16 mouse cellular contexts compared by ENCODE assay signal in the genomic region with DNA sequence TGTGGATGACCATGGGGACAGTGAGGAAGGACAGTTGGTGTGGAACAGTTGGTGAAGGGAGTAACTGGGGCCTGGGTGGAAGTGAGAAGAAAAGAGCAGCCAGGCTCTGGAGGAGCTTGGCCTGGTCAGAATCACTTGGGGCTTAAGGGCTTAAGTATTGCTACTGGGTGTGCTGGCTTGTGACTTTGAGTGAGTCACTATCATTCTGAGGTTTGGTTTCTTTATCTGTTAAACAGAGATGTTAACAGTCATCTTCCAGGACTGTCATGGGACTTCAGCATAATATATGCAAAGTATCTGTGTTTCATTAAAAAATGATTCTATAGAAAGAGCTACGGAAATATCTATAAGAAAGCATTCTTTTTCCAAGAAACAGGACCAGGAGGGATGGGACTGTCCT. TPM values are rescaled to one million over a fixed set of nuclear protein-coding genes. Genes with fewer than 3 reads are reported as not detected.
DNase-seq lines count a peak whose midpoint lies in the region; ATAC-seq and TF ChIP-seq lines count a peak whose summit lies in the region.
"Had no signal": no experiment of that assay in that cellular context is flagged by ENCODE, and none has a peak within 500 bp of the region (broad histone marks: within the 10 kb centered on the region; RNA-seq: fewer than 3 reads in every experiment).

No protein-coding gene starts in this region.

- DNase-seq in heart, postnatal 14 days, result no peak
- DNase-seq in lung, embryonic 14.5 days, result no peak
- no peak for DNase-seq in lung, postnatal 10 days
- DNase-seq in Patski (ENCODE audit: low read depth, low spot score), result no peak
- DNase-seq in urinary bladder, adult 2 months (ENCODE audit: low spot score), result no peak
- DNase-seq in right cerebral cortex, postnatal 36 days (ENCODE audit: low spot score in 2 of 2), result no peak
- DNase-seq: adrenal gland, postnatal 14 days; cerebellum, postnatal 36 days had no signal

- H3K4me3 ChIP-seq in heart, embryonic 15.5 days, result no peak overlapping the region
- no peak overlapping the region for H3K4me3 ChIP-seq in lung, embryonic 14.5 days (ENCODE audit: low read depth, low read length)
- H3K4me3 ChIP-seq in liver, embryonic 12.5 days, result no peak overlapping the region
- H3K4me3 ChIP-seq: embryonic facial prominence, embryonic 15.5 days; forebrain, embryonic 15.5 days; hindbrain, embryonic 15.5 days had no signal

- H3K4me1 ChIP-seq in heart, embryonic 15.5 days (replicated peaks), result peaks cover 6% of the 10 kb centered on the region
- H3K4me1 ChIP-seq in lung, embryonic 14.5 days (ENCODE audit: insufficient read depth), result no peaks in the 10 kb centered on the region
- peaks cover 73% of the 10 kb centered on the region for H3K4me1 ChIP-seq in liver, embryonic 12.5 days
- H3K4me1 ChIP-seq: embryonic facial prominence, embryonic 15.5 days had no signal

- H3K9me3 ChIP-seq in heart, embryonic 15.5 days (replicated peaks), result no peaks in the 10 kb centered on the region
- H3K9me3 ChIP-seq in lung, embryonic 14.5 days (ENCODE audit: low read depth, low read length), result no peaks in the 10 kb centered on the region
- no peaks in the 10 kb centered on the region for H3K9me3 ChIP-seq in liver, embryonic 12.5 days (replicated peaks)
- H3K9me3 ChIP-seq: embryonic facial prominence, embryonic 15.5 days; forebrain, embryonic 15.5 days; hindbrain, embryonic 15.5 days had no signal

- H3K27me3 ChIP-seq in heart, embryonic 15.5 days, result peaks cover 11% of the 10 kb centered on the region
- H3K27me3 ChIP-seq in lung, embryonic 14.5 days (ENCODE audit: insufficient read depth, low read length), result no peaks in the 10 kb centered on the region
- no peaks in the 10 kb centered on the region for H3K27me3 ChIP-seq in Patski
- no peaks in the 10 kb centered on the region for H3K27me3 ChIP-seq in liver, embryonic 12.5 days (replicated peaks)
- H3K27me3 ChIP-seq: forebrain, embryonic 15.5 days; hindbrain, embryonic 15.5 days had no signal

- H3K36me3 ChIP-seq in heart, embryonic 15.5 days, result no peaks in the 10 kb centered on the region
- no peaks in the 10 kb centered on the region for H3K36me3 ChIP-seq in lung, embryonic 14.5 days (ENCODE audit: insufficient read depth)
- H3K36me3 ChIP-seq in liver, embryonic 12.5 days, result peaks cover 16% of the 10 kb centered on the region
- H3K36me3 ChIP-seq: embryonic facial prominence, embryonic 15.5 days; forebrain, embryonic 15.5 days; hindbrain, embryonic 15.5 days had no signal

- in situ Hi-C loops in Patski (cut with MboI; ENCODE audit: low pct_unique_long_range_greater_than_20kb), result no loop called here

- no peak overlapping the region for H3K9ac ChIP-seq in heart, embryonic 15.5 days
- H3K9ac ChIP-seq in lung, embryonic 14.5 days, result no peak overlapping the region
- H3K9ac ChIP-seq in liver, embryonic 12.5 days, result no peak overlapping the region
- H3K9ac ChIP-seq: embryonic facial prominence, embryonic 15.5 days; forebrain, embryonic 15.5 days; hindbrain, embryonic 15.5 days; liver, embryonic 14.5 days had no signal

- intact Hi-C loops in heart, postnatal 14 days (cut with DNase I), result no loop called here

- no peak for TF ChIP-seq CTCF in lung, embryonic 14.5 days (IDR thresholded peaks at IDR 0.05; ENCODE audit: low read depth)
- TF ChIP-seq CTCF in Patski (IDR thresholded peaks at IDR 0.05), result no peak

- peak overlapping the region; percentile 77 for H3K27ac ChIP-seq in heart, embryonic 15.5 days
- peak overlapping the region; percentile 14; the same call in 1 of the 2 replicates for H3K27ac ChIP-seq in lung, embryonic 14.5 days (ENCODE audit: low read depth)
- peak overlapping the region; percentile 66 for H3K27ac ChIP-seq in liver, embryonic 12.5 days
- H3K27ac ChIP-seq: embryonic facial prominence, embryonic 15.5 days; forebrain, embryonic 15.5 days; hindbrain, embryonic 15.5 days; liver, embryonic 14.5 days had no signal

- POLR2A ChIA-PET in Patski (lab: Charles Lee), result interaction anchor here (0.6 kb wide), 1 partner anchor 972 kb away, joined by 4 read pairs; no protein-coding TSS in a partner anchor

- WGBS in heart, embryonic 15.5 days, result 70% methylated on average over 1 of the region's 1 CpGs
- 69% methylated on average over 1 of the region's 1 CpGs for WGBS in lung, embryonic 14.5 days
- WGBS in liver, embryonic 12.5 days (ENCODE audit: insufficient replicate concordance), result 74% methylated on average over 1 of the region's 1 CpGs

- H3K4me2 ChIP-seq in heart, embryonic 15.5 days, result no peak overlapping the region
- H3K4me2 ChIP-seq in lung, embryonic 14.5 days, result no peak overlapping the region
- no peak overlapping the region for H3K4me2 ChIP-seq in liver, embryonic 12.5 days
- H3K4me2 ChIP-seq: embryonic facial prominence, embryonic 15.5 days; forebrain, embryonic 15.5 days; hindbrain, embryonic 15.5 days had no signal

- no peak for ATAC-seq in heart, embryonic 15.5 days (replicated peaks; ENCODE audit: insufficient number of reproducible peaks, insufficient read depth, low FRiP score, low read depth)
- no peak for ATAC-seq in lung, embryonic 14.5 days (ENCODE audit: insufficient read depth)
- ATAC-seq in Patski, result peak; percentile 93
- no peak for ATAC-seq in liver, embryonic 12.5 days
- ATAC-seq: forebrain, embryonic 15.5 days had no signal

- CTCF ChIA-PET in Patski (lab: Charles Lee), result interaction anchor here (1.7 kb wide), 1 partner anchor 11 kb away, joined by 8 read pairs; no protein-coding TSS in a partner anchor

RNA-seq across cellular contexts. Expression of a gene that starts 13.7 kb away (rescaled TPM):
- polyA plus RNA-seq in heart, embryonic 15.5 days (2015; fragmentation: Nextera tagmentation; extraction: Ambion mirVana), result 3.3 and 4.7 TPM in 2 replicates
- total RNA-seq in heart, postnatal 14 days (2021), result 1 to 10 TPM in 1 of 2 experiments, under 1 TPM in 1; 0.88 to 2.0 TPM
- 13.3 and 15.0 TPM in 2 replicates for polyA plus RNA-seq in lung, embryonic 14.5 days (2014; fragmentation: Nextera tagmentation; extraction: Ambion mirVana)
- polyA plus RNA-seq in Patski (2021), result 142 TPM
- polyA plus RNA-seq in liver, embryonic 12.5 days (2016; fragmentation: Nextera tagmentation; extraction: Ambion mirVana), result 30.2 and 33.1 TPM in 2 replicates
- 79.6 and 106 TPM in 2 replicates for polyA plus RNA-seq in urinary bladder, adult 2 months (2012; rRNA removed)
- total RNA-seq: gastrocnemius, adult 8-10 months had no signal

RNA-seq across cellular contexts. Expression of a gene that starts 18.6 kb away (rescaled TPM):
- polyA plus RNA-seq in heart, embryonic 15.5 days (2015; fragmentation: Nextera tagmentation; extraction: Ambion mirVana), result 1.1 and 1.5 TPM in 2 replicates
- total RNA-seq in heart, postnatal 14 days (2021), result 1 to 10 TPM; 4.9 to 6.3 TPM
- 3.3 and 3.4 TPM in 2 replicates for polyA plus RNA-seq in lung, embryonic 14.5 days (2014; fragmentation: Nextera tagmentation; extraction: Ambion mirVana)
- polyA plus RNA-seq in Patski (2021), result 1.2 TPM
- polyA plus RNA-seq in liver, embryonic 12.5 days (2016; fragmentation: Nextera tagmentation; extraction: Ambion mirVana), result 57.1 and 58.7 TPM in 2 replicates
- polyA plus RNA-seq in urinary bladder, adult 2 months (2012; rRNA removed), result 2.1 and 2.2 TPM in 2 replicates

RNA-seq across cellular contexts. Expression of a gene that starts 59.3 kb away (rescaled TPM):
- 0.16 TPM in 1 of 2 replicates, not detected in the other for polyA plus RNA-seq in heart, embryonic 15.5 days (2015; fragmentation: Nextera tagmentation; extraction: Ambion mirVana)
- total RNA-seq in heart, postnatal 14 days (2021), result not detected
- polyA plus RNA-seq in lung, embryonic 14.5 days (2014; fragmentation: Nextera tagmentation; extraction: Ambion mirVana), result 0.04 and 0.05 TPM in 2 replicates
- polyA plus RNA-seq in Patski (2021), result not detected
- 0.08 and 0.14 TPM in 2 replicates for polyA plus RNA-seq in liver, embryonic 12.5 days (2016; fragmentation: Nextera tagmentation; extraction: Ambion mirVana)
- polyA plus RNA-seq in urinary bladder, adult 2 months (2012; rRNA removed), result 0.04 TPM in 1 of 2 replicates, not detected in the other
- total RNA-seq: adrenal gland, postnatal 14 days; gastrocnemius, adult 8-10 months; neutrophil, adult 5-6 weeks had no signal

Comparison
In these comparisons a context has a peak if more than half of its experiments do, and no peak if none do; other contexts are left out.
1. H3K27ac ChIP-seq: peak in every context shown above with its lines; median percentile 77 in heart, embryonic 15.5 days; 66 in liver, embryonic 12.5 days; 14 in lung, embryonic 14.5 days.
2. RNA of a gene that starts 18.6 kb away (polyA plus RNA-seq): 57.1 to 58.7 TPM in liver, embryonic 12.5 days; 3.3 to 3.4 TPM in lung, embryonic 14.5 days, 2.1 to 2.2 TPM in urinary bladder, adult 2 months, 1.2 TPM in Patski (single experiment) and 1.1 to 1.5 TPM in heart, embryonic 15.5 days; every median in the first group is over 10 times any median in the second.